Mouse (Mus musculus): ENCODE measurements around the gene Capns2. TPM values are rescaled to one million over a fixed set of nuclear protein-coding genes. Genes with fewer than 3 reads are reported as not detected.

Gene Capns2
- polyA plus RNA-seq, 1 experiment from 2014 or later, result not detected

GRCm38 (mm10) chr8:92893870-92894269, 7.3 kb upstream of the Capns2 start:
- H3K79me2 ChIP-seq (ENCODE audit: inconsistent target), result no peaks in the 10 kb centered on the region
- no peak overlapping the region for H3K27ac ChIP-seq
- 91% methylated on average over 2 of the region's 2 CpGs for WGBS (ENCODE audit: missing documents)
- peaks cover 69% of the 10 kb centered on the region for H3K36me3 ChIP-seq (ENCODE audit: inconsistent target)
- no peak overlapping the region for H3K4me3 ChIP-seq (ENCODE audit: inconsistent target)

- Histone ChIP-seq H3K36me3 (ENCODE audit: inconsistent target) (peaks cover 57% of the 10 kb centered on the region), H3K27ac (no peak overlapping the region), H3K79me2 (ENCODE audit: inconsistent target) (no peaks in the 10 kb centered on the region), H3K4me3 (ENCODE audit: inconsistent target) (no peak overlapping the region)
- WGBS (ENCODE audit: missing documents), result 93% methylated on average over 7 of the region's 7 CpGs
These were observed 6.2 kb upstream of the Capns2 start for GRCm38 (mm10) chr8:92895053-92895452.

GRCm38 (mm10) chr8:92896056-92896455, 5.2 kb upstream of the Capns2 start:
- WGBS (ENCODE audit: missing documents), result 100% methylated on average over 1 of the region's 1 CpGs
- peaks cover 47% of the 10 kb centered on the region for H3K36me3 ChIP-seq (ENCODE audit: inconsistent target)
- no peaks in the 10 kb centered on the region for H3K79me2 ChIP-seq (ENCODE audit: inconsistent target)
- H3K27ac ChIP-seq, result no peak overlapping the region
- no peak overlapping the region for H3K4me3 ChIP-seq (ENCODE audit: inconsistent target)

GRCm38 (mm10) chr8:92896611-92897010, 4.6 kb upstream of the Capns2 start:
- WGBS (ENCODE audit: missing documents), result 93% methylated on average over 5 of the region's 5 CpGs

GRCm38 (mm10) chr8:92897794-92898193, 3.4 kb upstream of the Capns2 start:
- Histone ChIP-seq H3K79me2 (ENCODE audit: inconsistent target) (no peaks in the 10 kb centered on the region), H3K27ac (no peak overlapping the region), H3K36me3 (ENCODE audit: inconsistent target) (peaks cover 48% of the 10 kb centered on the region; the same call in 1 of the 2 replicates), H3K4me3 (ENCODE audit: inconsistent target) (no peak overlapping the region)
- 47% methylated on average over 4 of the region's 4 CpGs for WGBS (ENCODE audit: missing documents)

More at GRCm38 (mm10) chr8:92896611-92897010, 4.6 kb upstream of the Capns2 start:
- peaks cover 47% of the 10 kb centered on the region for H3K36me3 ChIP-seq (ENCODE audit: inconsistent target)
- no peak overlapping the region for H3K4me3 ChIP-seq (ENCODE audit: inconsistent target)
- no peak overlapping the region for H3K27ac ChIP-seq
- H3K79me2 ChIP-seq (ENCODE audit: inconsistent target), result no peaks in the 10 kb centered on the region

GRCm38 (mm10) chr8:92899590-92899989, 1.6 kb upstream of the Capns2 start:
- WGBS (ENCODE audit: missing documents), result 93% methylated on average over 9 of the region's 9 CpGs
- H3K27ac ChIP-seq, result no peak overlapping the region
- H3K4me3 ChIP-seq (ENCODE audit: inconsistent target), result no peak overlapping the region
- H3K79me2 ChIP-seq (ENCODE audit: inconsistent target), result no peaks in the 10 kb centered on the region
- H3K36me3 ChIP-seq (ENCODE audit: inconsistent target), result peaks cover 48% of the 10 kb centered on the region; the same call in 1 of the 2 replicates

- no peaks in the 10 kb centered on the region for H3K79me2 ChIP-seq (ENCODE audit: inconsistent target)
- peaks cover 45% of the 10 kb centered on the region for H3K36me3 ChIP-seq (ENCODE audit: inconsistent target)
- 100% methylated on average over 2 of the region's 2 CpGs for WGBS (ENCODE audit: missing documents)
- H3K27ac ChIP-seq, result no peak overlapping the region
- H3K4me3 ChIP-seq (ENCODE audit: inconsistent target), result no peak overlapping the region
These were observed 1.8 kb downstream of the Capns2 start for GRCm38 (mm10) chr8:92902981-92903380.

GRCm38 (mm10) chr8:92903488-92904135, 2.4 kb downstream of the Capns2 start:
- Histone ChIP-seq H3K4me3 (ENCODE audit: inconsistent target) (no peak overlapping the region), H3K79me2 (ENCODE audit: inconsistent target) (no peaks in the 10 kb centered on the region), H3K36me3 (ENCODE audit: inconsistent target) (peaks cover 39% of the 10 kb centered on the region), H3K27ac (no peak overlapping the region)
- WGBS (ENCODE audit: missing documents), result 94% methylated on average over 11 of the region's 11 CpGs

GRCm38 (mm10) chr8:92906553-92906952, 5.3 kb downstream of the Capns2 start:
- H3K27ac ChIP-seq, result no peak overlapping the region
- peaks cover 34% of the 10 kb centered on the region for H3K36me3 ChIP-seq (ENCODE audit: inconsistent target)
- 76% methylated on average over 9 of the region's 9 CpGs for WGBS (ENCODE audit: missing documents)
- H3K79me2 ChIP-seq (ENCODE audit: inconsistent target), result no peaks in the 10 kb centered on the region
- no peak overlapping the region for H3K4me3 ChIP-seq (ENCODE audit: inconsistent target)

- H3K27ac ChIP-seq, result no peak overlapping the region
- H3K4me3 ChIP-seq (ENCODE audit: inconsistent target), result no peak overlapping the region
- WGBS (ENCODE audit: missing documents), result 88% methylated on average over 1 of the region's 2 CpGs
- H3K79me2 ChIP-seq (ENCODE audit: inconsistent target), result no peaks in the 10 kb centered on the region
- peaks cover 30% of the 10 kb centered on the region for H3K36me3 ChIP-seq (ENCODE audit: inconsistent target)
These were observed 7.2 kb downstream of the Capns2 start for GRCm38 (mm10) chr8:92908448-92908847.

- H3K27ac ChIP-seq, result no peak overlapping the region
- WGBS (ENCODE audit: missing documents), result 78% methylated on average over 3 of the region's 3 CpGs
- H3K79me2 ChIP-seq (ENCODE audit: inconsistent target), result no peaks in the 10 kb centered on the region
- peaks cover 35% of the 10 kb centered on the region for H3K36me3 ChIP-seq (ENCODE audit: inconsistent target)
- H3K4me3 ChIP-seq (ENCODE audit: inconsistent target), result no peak overlapping the region
These were observed 10.3 kb downstream of the Capns2 start for GRCm38 (mm10) chr8:92911477-92911876.

GRCm38 (mm10) chr8:92913396-92913795, 12.2 kb downstream of the Capns2 start:
- no peaks in the 10 kb centered on the region for H3K79me2 ChIP-seq (ENCODE audit: inconsistent target)
- H3K4me3 ChIP-seq (ENCODE audit: inconsistent target), result no peak overlapping the region
- WGBS (ENCODE audit: missing documents), result 85% methylated on average over 7 of the region's 7 CpGs
- H3K27ac ChIP-seq, result no peak overlapping the region
- H3K36me3 ChIP-seq (ENCODE audit: inconsistent target), result peaks cover 42% of the 10 kb centered on the region

- 74% methylated on average over 3 of the region's 3 CpGs for WGBS (ENCODE audit: missing documents)
- no peak overlapping the region for H3K4me3 ChIP-seq (ENCODE audit: inconsistent target)
- H3K79me2 ChIP-seq (ENCODE audit: inconsistent target), result no peaks in the 10 kb centered on the region
- H3K36me3 ChIP-seq (ENCODE audit: inconsistent target), result peaks cover 50% of the 10 kb centered on the region
- H3K27ac ChIP-seq, result no peak overlapping the region
These were observed 14.9 kb downstream of the Capns2 start for GRCm38 (mm10) chr8:92916082-92916481.

GRCm38 (mm10) chr8:92921768-92922167, 20.6 kb downstream of the Capns2 start:
- Histone ChIP-seq H3K79me2 (ENCODE audit: inconsistent target) (no peaks in the 10 kb centered on the region), H3K27ac (no peak overlapping the region), H3K36me3 (ENCODE audit: inconsistent target) (peaks cover 15% of the 10 kb centered on the region), H3K4me3 (ENCODE audit: inconsistent target) (no peak overlapping the region)
- WGBS (ENCODE audit: missing documents), result 96% methylated on average over 3 of the region's 3 CpGs

GRCm38 (mm10) chr8:92928986-92929385, 27.8 kb downstream of the Capns2 start:
- Histone ChIP-seq H3K36me3 (ENCODE audit: inconsistent target) (no peaks in the 10 kb centered on the region), H3K27ac (no peak overlapping the region), H3K4me3 (ENCODE audit: inconsistent target) (no peak overlapping the region), H3K79me2 (ENCODE audit: inconsistent target) (no peaks in the 10 kb centered on the region)
- WGBS (ENCODE audit: missing documents), result 89% methylated on average over 4 of the region's 4 CpGs

- Histone ChIP-seq H3K4me3 (ENCODE audit: inconsistent target) (no peak overlapping the region), H3K36me3 (ENCODE audit: inconsistent target) (no peaks in the 10 kb centered on the region), H3K79me2 (ENCODE audit: inconsistent target) (no peaks in the 10 kb centered on the region), H3K27ac (no peak overlapping the region)
- 64% methylated on average over 4 of the region's 4 CpGs for WGBS (ENCODE audit: missing documents)
These were observed 36.8 kb downstream of the Capns2 start for GRCm38 (mm10) chr8:92938056-92938455.
